15 mouse cellular contexts compared by ENCODE assay signal in the genomic region with DNA sequence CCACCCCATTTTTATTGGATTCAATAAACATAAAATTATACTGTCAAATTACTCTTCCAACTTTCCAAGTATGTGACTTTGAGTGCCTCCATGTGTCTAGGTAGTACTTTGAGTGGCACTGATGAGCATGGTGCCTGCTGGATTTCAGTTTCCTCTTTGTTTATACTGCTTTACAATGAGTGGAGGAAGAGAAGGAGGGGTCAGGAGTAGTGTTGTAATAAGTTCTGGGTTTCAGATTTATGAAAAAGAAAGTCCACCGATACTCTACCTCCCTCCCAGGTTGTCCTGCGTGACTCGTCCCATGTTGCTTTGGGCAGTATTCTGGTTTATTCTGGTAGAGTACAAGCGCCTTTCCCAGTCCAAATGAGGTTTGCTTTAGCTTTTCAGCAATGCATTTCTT. TPM values are rescaled to one million over a fixed set of nuclear protein-coding genes. Genes with fewer than 3 reads are reported as not detected.
DNase-seq lines count a peak whose midpoint lies in the region; ATAC-seq and TF ChIP-seq lines count a peak whose summit lies in the region.
"Had no signal": no experiment of that assay in that cellular context is flagged by ENCODE, and none has a peak within 500 bp of the region (broad histone marks: within the 10 kb centered on the region; RNA-seq: fewer than 3 reads in every experiment).

No protein-coding gene starts in this region.

- H3K4me3 ChIP-seq in gastrocnemius, adult 2 months = no peak overlapping the region; the same call in 1 of the 2 replicates
- no peak overlapping the region for H3K4me3 ChIP-seq in lung, embryonic 14.5 days (ENCODE audit: low read depth, low read length)
- H3K4me3 ChIP-seq: limb, embryonic 10.5 days; midbrain, embryonic 10.5 days had no signal

- H3K9ac ChIP-seq in lung, embryonic 14.5 days = no peak overlapping the region

- intact Hi-C loops in gastrocnemius, adult 2 months (cut with DNase I) = loop anchor here (5.0 to 10.0 kb wide), 2 partner anchors 63 to 561 kb away; no protein-coding TSS in a partner anchor

- no peaks in the 10 kb centered on the region for H3K4me1 ChIP-seq in lung, embryonic 14.5 days (ENCODE audit: insufficient read depth)

- ATAC-seq in lung, embryonic 14.5 days (ENCODE audit: insufficient read depth) = peak; percentile 67; the same call in 1 of the 2 replicates
- ATAC-seq in erythroid progenitor cell, adult 5-6 weeks (replicated peaks; ENCODE audit: low FRiP score, poor library complexity, severe bottlenecking) = 0 out of 2 replicates have a peak, but pooled peaks have one; percentile 6
- ATAC-seq in megakaryocyte, adult 5-6 weeks (ENCODE audit: poor library complexity, severe bottlenecking) = peak; percentile 64

- H3K9me3 ChIP-seq in lung, embryonic 14.5 days (ENCODE audit: low read depth, low read length) = no peaks in the 10 kb centered on the region
- H3K9me3 ChIP-seq: limb, embryonic 10.5 days; midbrain, embryonic 10.5 days had no signal

- H3K36me3 ChIP-seq in lung, embryonic 14.5 days (ENCODE audit: insufficient read depth) = no peaks in the 10 kb centered on the region
- H3K36me3 ChIP-seq: limb, embryonic 10.5 days; midbrain, embryonic 10.5 days had no signal

- WGBS in lung, embryonic 14.5 days = 47% methylated on average over 4 of the region's 4 CpGs

- H3K27ac ChIP-seq in gastrocnemius, adult 2 months = 0 out of 2 replicates have a peak overlapping the region, but pooled peaks have one; percentile 78
- H3K27ac ChIP-seq in lung, embryonic 14.5 days (ENCODE audit: low read depth) = no peak overlapping the region
- H3K27ac ChIP-seq: limb, embryonic 10.5 days; midbrain, embryonic 10.5 days had no signal

- peak overlapping the region; percentile 19; the same call in 1 of the 2 replicates for H3K4me2 ChIP-seq in lung, embryonic 14.5 days

- no peak for DNase-seq in gastrocnemius, adult 2 months
- no peak for DNase-seq in gastrocnemius, adult 8-10 months (ENCODE audit: low spot score in 2 of 2)
- peak; percentile 33 for DNase-seq in lung, embryonic 14.5 days
- DNase-seq in lung, postnatal 10 days = no peak
- no peak for DNase-seq in urinary bladder, postnatal 36 days (ENCODE audit: low spot score in 2 of 2)
- DNase-seq in spleen, adult 12 weeks (ENCODE audit: low spot score) = no peak
- DNase-seq: cerebellum, adult 9-10 months; heart, postnatal 14 days; kidney, adult 11 months; kidney, postnatal 4 days; thymus, postnatal 14 days had no signal

- H3K27me3 ChIP-seq in lung, embryonic 14.5 days (ENCODE audit: insufficient read depth, low read length) = no peaks in the 10 kb centered on the region

- TF ChIP-seq CTCF in gastrocnemius, adult 2 months (IDR thresholded peaks at IDR 0.05) = no peak
- no peak for TF ChIP-seq CTCF in lung, embryonic 14.5 days (IDR thresholded peaks at IDR 0.05; ENCODE audit: low read depth)

RNA-seq across cellular contexts. Expression of a gene that starts 22.7 kb away (rescaled TPM):
- total RNA-seq in gastrocnemius, adult 2 months (2021) = 10 to 100 TPM; 22.5 to 23.6 TPM
- total RNA-seq in gastrocnemius, adult 8-10 months (2022) = 10 to 100 TPM; 23.8 to 25.9 (median 24.7) TPM
- polyA plus RNA-seq in lung, embryonic 14.5 days (2014; fragmentation: Nextera tagmentation; extraction: Ambion mirVana) = 43.6 and 44.2 TPM in 2 replicates
- 17.6 and 17.7 TPM in 2 replicates for total RNA-seq in erythroid progenitor cell, adult 5-6 weeks (2015; ENCODE audit: low replicate concordance)
- total RNA-seq in erythroid progenitor cell, adult 5-6 weeks (2017; ENCODE audit: low replicate concordance) = 28.7 and 42.0 TPM in 2 replicates
- 47.0 and 50.7 TPM in 2 replicates for total RNA-seq in megakaryocyte, adult 5-6 weeks (2015)
- 103 and 113 TPM in 2 replicates for total RNA-seq in megakaryocyte, adult 5-6 weeks (2017)

Comparison
In these comparisons a context has a peak if more than half of its experiments do, and no peak if none do; other contexts are left out.
1. ATAC-seq: peak in every context shown above with its lines; median percentile 67 in lung, embryonic 14.5 days; 64 in megakaryocyte, adult 5-6 weeks; 6 in erythroid progenitor cell, adult 5-6 weeks.